Comparison of ENCODE assay signal across 16 mouse cellular contexts in genomic region chr3:32718271-32718670, GRCm38 (mm10).
"Had no signal": no experiment of that assay in that cellular context is flagged by ENCODE, and none has a peak within 500 bp of the region (broad histone marks: within the 10 kb centered on the region; RNA-seq: fewer than 3 reads in every experiment).

No protein-coding gene starts in this region.

- H3K27ac ChIP-seq: kidney, postnatal 0 days; limb, embryonic 13.5 days; liver, embryonic 14.5 days; midbrain, embryonic 13.5 days; neural tube, embryonic 15.5 days; stomach, postnatal 0 days had no signal

- H3K4me3 ChIP-seq: limb, embryonic 13.5 days; midbrain, embryonic 13.5 days; myocyte; neural tube, embryonic 15.5 days had no signal

- DNase-seq: kidney, adult 9 months; kidney, postnatal 36 days; left cerebral cortex, postnatal 4 days; lung, embryonic 14.5 days; right cerebral cortex, adult 18-20 months; right cerebral cortex, postnatal 25 days; thymus, postnatal 36 days had no signal

- H3K27me3 ChIP-seq: limb, embryonic 13.5 days; midbrain, embryonic 13.5 days; neural tube, embryonic 15.5 days had no signal

- H3K4me2 ChIP-seq: limb, embryonic 13.5 days; lung, embryonic 14.5 days; midbrain, embryonic 13.5 days; neural tube, embryonic 15.5 days had no signal

- ATAC-seq: inflammation-experienced regulatory T-cells, adult 6 months; intestine, postnatal 0 days; midbrain, embryonic 13.5 days had no signal

- H3K9ac ChIP-seq: limb, embryonic 13.5 days; liver, embryonic 14.5 days; lung, embryonic 14.5 days; midbrain, embryonic 13.5 days; neural tube, embryonic 15.5 days had no signal

- H3K4me1 ChIP-seq: limb, embryonic 13.5 days; midbrain, embryonic 13.5 days; neural tube, embryonic 15.5 days had no signal

- H3K9me3 ChIP-seq: limb, embryonic 13.5 days; midbrain, embryonic 13.5 days; neural tube, embryonic 15.5 days had no signal
